Mouse (Mus musculus): ENCODE results near the gene Slc22a17. TPM values are rescaled to one million over a fixed set of nuclear protein-coding genes. Genes with fewer than 3 reads are reported as not detected.

The Slc22a17 gene
- total and polyA plus RNA-seq, 2 experiments from 2014 or later, result 22.7 to 46.8 TPM

DNA sequence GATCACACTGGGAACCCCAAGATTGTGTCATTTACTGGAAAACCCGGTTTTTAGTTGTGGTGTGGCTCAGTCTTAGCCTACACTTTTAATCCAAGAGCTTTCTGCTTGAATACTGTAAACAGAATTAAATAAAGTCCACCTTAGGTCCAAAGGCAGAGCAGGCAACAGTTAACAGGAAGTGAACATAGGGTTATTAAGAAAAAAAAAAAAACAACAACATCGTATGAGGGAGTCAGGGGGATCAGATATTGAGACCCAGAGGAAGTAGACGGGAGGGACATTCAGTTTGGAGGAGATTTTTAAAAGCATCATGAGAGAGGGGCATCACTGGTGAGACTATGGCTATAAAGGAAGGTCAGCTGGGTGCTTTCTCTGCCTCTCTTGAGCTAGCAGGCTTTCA lies 46.7 kb downstream of the Slc22a17 start:
- Histone ChIP-seq H3K4me1 (ENCODE audit: control insufficient read depth, insufficient read depth) (no peaks in the 10 kb centered on the region; the same call in 1 of the 2 replicates), H3K4me2 (ENCODE audit: low read depth, low read length) (no peak overlapping the region), H3K36me3 (replicated peaks; ENCODE audit: control insufficient read depth, insufficient read depth, low read length) (no peaks in the 10 kb centered on the region), H3K27ac (ENCODE audit: low read depth) (no peak overlapping the region), H3K9ac (replicated peaks; ENCODE audit: low read depth, low read length) (no peak overlapping the region), H3K9me3 (replicated peaks; ENCODE audit: control insufficient read depth, low read length) (no peaks in the 10 kb centered on the region), H3K4me3 (ENCODE audit: low read depth, low read length) (no peak overlapping the region), H3K27me3 (ENCODE audit: control insufficient read depth, insufficient read depth, low read length) (no peaks in the 10 kb centered on the region)
- WGBS, result 46% methylated on average over 3 of the region's 3 CpGs
- no peak for ATAC-seq (ENCODE audit: insufficient read depth, low read depth)
- no peak for DNase-seq (ENCODE audit: low spot score)
- TF ChIP-seq CTCF (IDR thresholded peaks at IDR 0.05; ENCODE audit: low read depth) (no peak), EP300 (IDR thresholded peaks at IDR 0.05; ENCODE audit: low read depth) (no peak)

DNA sequence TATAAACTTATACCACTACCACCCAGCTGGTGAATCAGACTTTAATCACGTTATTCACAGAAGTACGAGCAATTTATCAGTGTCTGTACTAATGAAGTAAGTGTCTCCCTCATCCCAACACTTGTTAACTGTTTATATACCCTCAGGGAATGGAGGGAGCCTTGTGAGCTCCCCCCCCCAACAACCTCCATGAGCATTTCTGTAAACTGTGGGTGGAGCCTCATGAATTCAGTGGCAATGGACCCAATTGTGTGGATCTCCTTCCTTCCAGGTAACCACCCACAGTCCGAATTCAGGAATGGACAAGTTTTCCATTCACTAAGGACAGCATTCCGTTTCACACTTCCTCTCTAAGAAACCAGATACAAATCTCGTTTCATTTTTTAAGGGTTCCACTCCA lies 47.3 kb downstream of the Slc22a17 start:
- no peaks in the 10 kb centered on the region for H3K36me3 ChIP-seq (replicated peaks; ENCODE audit: control insufficient read depth, insufficient read depth, low read length)
- no peak overlapping the region for H3K9ac ChIP-seq (replicated peaks; ENCODE audit: low read depth, low read length)
- WGBS, result 59% methylated on average over 5 of the region's 5 CpGs
- H3K4me2 ChIP-seq (ENCODE audit: low read depth, low read length), result no peak overlapping the region
- H3K27ac ChIP-seq (ENCODE audit: low read depth), result no peak overlapping the region
- H3K27me3 ChIP-seq (ENCODE audit: control insufficient read depth, insufficient read depth, low read length), result no peaks in the 10 kb centered on the region
- no peak for DNase-seq (ENCODE audit: low spot score)
- ATAC-seq (ENCODE audit: insufficient read depth, low read depth), result no peak
- TF ChIP-seq CTCF (IDR thresholded peaks at IDR 0.05; ENCODE audit: low read depth) (no peak), EP300 (IDR thresholded peaks at IDR 0.05; ENCODE audit: low read depth) (no peak)
- no peaks in the 10 kb centered on the region for H3K9me3 ChIP-seq (replicated peaks; ENCODE audit: control insufficient read depth, low read length)
- no peaks in the 10 kb centered on the region; the same call in 1 of the 2 replicates for H3K4me1 ChIP-seq (ENCODE audit: control insufficient read depth, insufficient read depth)
- no peak overlapping the region for H3K4me3 ChIP-seq (ENCODE audit: low read depth, low read length)

DNA sequence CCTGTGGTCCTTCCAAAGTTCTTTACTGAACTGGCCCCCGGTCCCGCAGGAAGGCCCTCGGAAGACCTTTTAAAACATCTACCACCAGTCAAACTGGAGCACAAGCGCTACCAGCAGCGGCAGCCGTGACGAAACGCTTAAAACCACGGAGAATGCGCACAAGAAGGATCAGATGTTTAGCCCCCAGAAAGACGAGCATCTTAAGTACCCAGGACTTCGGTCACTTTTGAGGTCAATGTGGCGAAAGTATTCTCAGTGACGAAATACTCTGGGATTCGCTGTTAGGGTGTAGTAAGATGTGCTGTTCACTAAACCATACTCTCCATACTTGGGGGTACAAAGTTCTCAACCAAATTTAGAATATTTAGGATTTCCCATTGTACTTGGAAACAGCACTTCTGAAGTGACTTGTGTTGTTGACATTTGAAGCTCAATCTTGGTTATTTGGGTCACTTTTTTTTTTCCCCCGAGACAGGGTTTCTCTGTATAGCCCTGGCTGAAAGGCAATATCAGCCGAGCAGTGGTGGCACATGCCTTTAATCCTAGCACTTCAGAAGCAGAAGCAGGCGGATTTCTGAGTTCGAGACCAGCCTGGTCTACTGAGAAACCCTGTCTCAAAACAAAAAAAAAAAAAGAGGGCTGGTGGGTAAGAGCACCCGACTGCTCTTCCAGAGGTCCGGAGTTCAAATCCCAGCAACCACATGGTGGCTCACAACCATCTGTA lies 48.5 kb downstream of the Slc22a17 start:
- Histone ChIP-seq H3K4me1 (ENCODE audit: control insufficient read depth, insufficient read depth) (no peaks in the 10 kb centered on the region; the same call in 1 of the 2 replicates), H3K9ac (replicated peaks; ENCODE audit: low read depth, low read length) (peak overlapping the region; percentile 51), H3K4me2 (ENCODE audit: low read depth, low read length) (peak overlapping the region; percentile 82), H3K27ac (ENCODE audit: low read depth) (peak overlapping the region; percentile 61; the same call in 1 of the 2 replicates), H3K4me3 (ENCODE audit: low read depth, low read length) (peak overlapping the region; percentile 66), H3K9me3 (replicated peaks; ENCODE audit: control insufficient read depth, low read length) (no peaks in the 10 kb centered on the region), H3K36me3 (replicated peaks; ENCODE audit: control insufficient read depth, insufficient read depth, low read length) (no peaks in the 10 kb centered on the region), H3K27me3 (ENCODE audit: control insufficient read depth, insufficient read depth, low read length) (no peaks in the 10 kb centered on the region)
- whole genome bisulfite sequencing, result 15% methylated on average over 21 of the region's 21 CpGs
- TF ChIP-seq EP300 (IDR thresholded peaks at IDR 0.05; ENCODE audit: low read depth) (no peak), CTCF (IDR thresholded peaks at IDR 0.05; ENCODE audit: low read depth) (no peak)
- DNase-seq (ENCODE audit: low spot score), result no peak
- no peak for ATAC-seq (ENCODE audit: insufficient read depth, low read depth)

- DNase-seq (ENCODE audit: low spot score) (peak; percentile 93), ATAC-seq (ENCODE audit: insufficient read depth, low read depth) (peak; percentile 100)
- H3K4me3 ChIP-seq (ENCODE audit: low read depth, low read length), result peak overlapping the region; percentile 66
- no peaks in the 10 kb centered on the region for H3K36me3 ChIP-seq (replicated peaks; ENCODE audit: control insufficient read depth, insufficient read depth, low read length)
- no peak for TF ChIP-seq EP300 (IDR thresholded peaks at IDR 0.05; ENCODE audit: low read depth)
- no peak for TF ChIP-seq CTCF (IDR thresholded peaks at IDR 0.05; ENCODE audit: low read depth)
- WGBS, result under 1% methylated on average over 48 of the region's 56 CpGs
- peak overlapping the region; percentile 67; the same call in 1 of the 2 replicates for H3K27ac ChIP-seq (ENCODE audit: low read depth)
- no peaks in the 10 kb centered on the region; the same call in 1 of the 2 replicates for H3K4me1 ChIP-seq (ENCODE audit: control insufficient read depth, insufficient read depth)
- H3K27me3 ChIP-seq (ENCODE audit: control insufficient read depth, insufficient read depth, low read length), result no peaks in the 10 kb centered on the region
- peak overlapping the region; percentile 82 for H3K4me2 ChIP-seq (ENCODE audit: low read depth, low read length)
- H3K9ac ChIP-seq (replicated peaks; ENCODE audit: low read depth, low read length), result peak overlapping the region; percentile 62
- no peaks in the 10 kb centered on the region for H3K9me3 ChIP-seq (replicated peaks; ENCODE audit: control insufficient read depth, low read length)
These were observed 49.2 kb downstream of the Slc22a17 start for GRCm38 (mm10) chr14:54863501-54864312.

DNA sequence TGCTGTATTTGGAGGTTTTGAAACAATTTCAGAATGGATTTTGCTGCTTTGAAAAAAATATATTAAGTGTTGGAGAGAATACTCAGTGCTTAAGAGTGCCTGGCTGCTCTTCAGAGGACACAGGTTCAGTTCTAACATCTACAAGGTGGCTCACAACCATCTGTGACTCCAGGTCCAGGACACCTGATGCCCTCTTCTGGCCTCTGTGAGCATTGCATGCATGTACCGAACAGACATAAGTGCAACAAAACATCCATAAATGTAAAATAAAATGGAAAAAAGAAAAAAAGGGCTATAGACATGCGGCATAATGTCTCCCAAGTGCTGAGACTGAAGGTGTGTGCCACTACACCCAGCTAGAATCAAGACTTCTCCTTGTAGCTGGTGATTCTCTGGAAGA lies 52.4 kb downstream of the Slc22a17 start:
- peak; percentile 37 for DNase-seq (ENCODE audit: low spot score)
- WGBS, result 30% methylated on average over 2 of the region's 2 CpGs
- TF ChIP-seq CTCF (IDR thresholded peaks at IDR 0.05; ENCODE audit: low read depth) (peak; percentile 73), EP300 (IDR thresholded peaks at IDR 0.05; ENCODE audit: low read depth) (no peak)
- Histone ChIP-seq H3K9ac (replicated peaks; ENCODE audit: low read depth, low read length) (no peak overlapping the region), H3K27me3 (ENCODE audit: control insufficient read depth, insufficient read depth, low read length) (no peaks in the 10 kb centered on the region), H3K27ac (ENCODE audit: low read depth) (no peak overlapping the region), H3K4me1 (ENCODE audit: control insufficient read depth, insufficient read depth) (no peaks in the 10 kb centered on the region; the same call in 1 of the 2 replicates), H3K4me3 (ENCODE audit: low read depth, low read length) (no peak overlapping the region), H3K9me3 (replicated peaks; ENCODE audit: control insufficient read depth, low read length) (no peaks in the 10 kb centered on the region), H3K36me3 (replicated peaks; ENCODE audit: control insufficient read depth, insufficient read depth, low read length) (peaks cover 19% of the 10 kb centered on the region), H3K4me2 (ENCODE audit: low read depth, low read length) (no peak overlapping the region)
- ATAC-seq (ENCODE audit: insufficient read depth, low read depth), result no peak
